Mouse (Mus musculus): ENCODE measurements at regions not wholly inside any gene's neighbourhood (a gene's known extent, or its start where the extent isn't known, plus 50 kb on each side); places are given as distances from the start of the nearest gene placed in this dataset.

- TF ChIP-seq POLR2A (IDR thresholded peaks at IDR 0.05; ENCODE audit: extremely low read depth, insufficient read depth, low read length): no peak
- TF ChIP-seq CTCF (IDR thresholded peaks at IDR 0.05; ENCODE audit: extremely low read depth, insufficient read depth, low read length): no peak
Observed at GRCm38 (mm10) chr1:118756171-118756865, 128.6 kb downstream of the Tfcp2l1 start.

Measured in cortical plate, adult 2 months (tissue).